Mouse (Mus musculus) kidney, embryonic 14.5 days (tissue): Measurements from ENCODE around the gene Rmi2. TPM values are rescaled to one million over a fixed set of nuclear protein-coding genes. Genes with fewer than 3 reads are reported as not detected.

Experiments used
- ATAC-seq: fragments of 200-750 bp; cut with Nextera tagmentation; 2 replicates; pipeline ENCODE4 v1.8.0; 2017; ENCODE audit warnings: moderate number of reproducible peaks, mild to moderate bottlenecking, moderate TSS enrichment, moderate library complexity; ENCODE audit not compliant: low FRiP score, low TSS enrichment
- H3K27ac ChIP-seq: fragments of 300-500 bp; sonication (generic); 2 replicates; pipeline ENCODE4 v1.5.1; 2014; ENCODE audit warnings: low read depth, mild to moderate bottlenecking, low read length, moderate library complexity, mixed read lengths
- H3K27me3 ChIP-seq: fragments of 300-500 bp; sonication (generic); 2 replicates; pipeline ENCODE4 v1.6.1; 2014; ENCODE audit warnings: mild to moderate bottlenecking, low read length; ENCODE audit not compliant: control insufficient read depth, insufficient read depth
- H3K36me3 ChIP-seq: fragments of 300-500 bp; sonication (generic); 2 replicates; pipeline ENCODE4 v1.6.1; 2014; ENCODE audit warnings: low read length, mixed read lengths; ENCODE audit not compliant: control insufficient read depth, insufficient read depth
- H3K4me1 ChIP-seq: fragments of 300-500 bp; sonication (generic); 2 replicates; pipeline ENCODE4 v1.6.1; 2014; ENCODE audit warnings: low read length, mixed read lengths; ENCODE audit not compliant: control insufficient read depth, insufficient read depth
- H3K4me2 ChIP-seq: fragments of 300-500 bp; sonication (generic); replicated peaks from 2 replicates; pipeline ENCODE4 v1.6.1; 2014; ENCODE audit warnings: low read depth, mild to moderate bottlenecking, low read length
- H3K4me3 ChIP-seq: fragments of 300-500 bp; sonication (generic); 2 replicates; pipeline ENCODE4 v1.5.1; 2014; ENCODE audit warnings: mild to moderate bottlenecking, low read length
- H3K9ac ChIP-seq: fragments of 300-500 bp; sonication (generic); 2 replicates; pipeline ENCODE4 v1.6.1; 2014; ENCODE audit warnings: low read depth, mild to moderate bottlenecking, low read length, moderate library complexity
- H3K9me3 ChIP-seq: fragments of 300-500 bp; sonication (generic); 2 replicates; pipeline ENCODE4 v1.6.1; 2016; ENCODE audit warnings: low read length; ENCODE audit not compliant: control insufficient read depth
- WGBS: fragments of 180-500 bp; shearing (Covaris S2); extraction: QIAGEN DNeasy Blood & Tissue Kit; methylation state at CpG from one replicate; pipeline ENCODE4 v1.1.7; 2014; 5-methylcytosine and 5-hydroxymethylcytosine counted together
- polyA plus RNA-seq: library from polyadenylated mRNA; unstranded; fragments of >200 nt; fragmentation: Nextera tagmentation; extraction: Ambion mirVana; gene quantifications from 2 replicates; pipeline ENCODE4 v1.2.1, GENCODE M21; 2014

Gene Rmi2
- polyA plus RNA-seq, 1 experiment from 2014 or later: 6.2 TPM

- Histone ChIP-seq H3K4me1 (peaks cover 15% of the 10 kb centered on the region; the same call in 1 of the 2 replicates), H3K9me3 (no peaks in the 10 kb centered on the region), H3K4me2 (no peak overlapping the region), H3K27ac (peak overlapping the region; percentile 70), H3K4me3 (no peak overlapping the region), H3K36me3 (no peaks in the 10 kb centered on the region), H3K27me3 (0 out of 2 replicates have a peak, but pooled peaks cover 2% of the 10 kb centered on the region), H3K9ac (no peak overlapping the region)
- WGBS: 20% methylated on average over 4 of the region's 4 CpGs
- ATAC-seq: peak; percentile 72
Observed at GRCm38 (mm10) chr16:10821387-10821786, 13.5 kb upstream of the Rmi2 start.

GRCm38 (mm10) chr16:10824536-10824935, 10.3 kb upstream of the Rmi2 start:
- no peak overlapping the region for H3K4me2 ChIP-seq
- peaks cover 15% of the 10 kb centered on the region; the same call in 1 of the 2 replicates for H3K4me1 ChIP-seq
- H3K27ac ChIP-seq: no peak overlapping the region
- no peak overlapping the region for H3K4me3 ChIP-seq
- ATAC-seq: no peak
- no peaks in the 10 kb centered on the region for H3K9me3 ChIP-seq
- H3K27me3 ChIP-seq: 0 out of 2 replicates have a peak, but pooled peaks cover 2% of the 10 kb centered on the region
- WGBS: 94% methylated on average over 1 of the region's 1 CpGs
- no peaks in the 10 kb centered on the region for H3K36me3 ChIP-seq
- no peak overlapping the region for H3K9ac ChIP-seq

- H3K9ac ChIP-seq: no peak overlapping the region
- H3K36me3 ChIP-seq: no peaks in the 10 kb centered on the region
- no peaks in the 10 kb centered on the region for H3K9me3 ChIP-seq
- no peak for ATAC-seq
- 0 out of 2 replicates have a peak, but pooled peaks cover 5% of the 10 kb centered on the region for H3K4me1 ChIP-seq
- no peak overlapping the region for H3K4me3 ChIP-seq
- no peak overlapping the region for H3K4me2 ChIP-seq
- 82% methylated on average over 4 of the region's 4 CpGs for WGBS
- 0 out of 2 replicates have a peak, but pooled peaks cover 2% of the 10 kb centered on the region for H3K27me3 ChIP-seq
- no peak overlapping the region for H3K27ac ChIP-seq
Observed at GRCm38 (mm10) chr16:10825840-10826239, 9.0 kb upstream of the Rmi2 start.

- 86% methylated on average over 9 of the region's 9 CpGs for WGBS
- ATAC-seq: no peak
- Histone ChIP-seq H3K9ac (no peak overlapping the region), H3K4me2 (no peak overlapping the region), H3K27ac (no peak overlapping the region), H3K36me3 (no peaks in the 10 kb centered on the region), H3K4me3 (no peak overlapping the region), H3K9me3 (no peaks in the 10 kb centered on the region), H3K27me3 (0 out of 2 replicates have a peak, but pooled peaks cover 2% of the 10 kb centered on the region), H3K4me1 (no peaks in the 10 kb centered on the region)
Observed at GRCm38 (mm10) chr16:10827269-10827668, 7.6 kb upstream of the Rmi2 start.

- no peak for ATAC-seq
- no peaks in the 10 kb centered on the region for H3K9me3 ChIP-seq
- no peak overlapping the region for H3K4me2 ChIP-seq
- 80% methylated on average over 7 of the region's 7 CpGs for WGBS
- no peak overlapping the region for H3K4me3 ChIP-seq
- no peak overlapping the region for H3K9ac ChIP-seq
- no peaks in the 10 kb centered on the region for H3K36me3 ChIP-seq
- H3K27ac ChIP-seq: no peak overlapping the region
- no peaks in the 10 kb centered on the region for H3K4me1 ChIP-seq
- 0 out of 2 replicates have a peak, but pooled peaks cover 2% of the 10 kb centered on the region for H3K27me3 ChIP-seq
Observed at GRCm38 (mm10) chr16:10827766-10828460, 6.9 kb upstream of the Rmi2 start.

- H3K9ac ChIP-seq: no peak overlapping the region
- no peak for ATAC-seq
- H3K27ac ChIP-seq: no peak overlapping the region
- H3K4me1 ChIP-seq: no peaks in the 10 kb centered on the region
- H3K27me3 ChIP-seq: 0 out of 2 replicates have a peak, but pooled peaks cover 1% of the 10 kb centered on the region
- H3K9me3 ChIP-seq: no peaks in the 10 kb centered on the region
- H3K36me3 ChIP-seq: no peaks in the 10 kb centered on the region
- no peak overlapping the region for H3K4me3 ChIP-seq
- no peak overlapping the region for H3K4me2 ChIP-seq
- WGBS: 59% methylated on average over 4 of the region's 4 CpGs
Observed at GRCm38 (mm10) chr16:10828461-10828805, 6.4 kb upstream of the Rmi2 start.

GRCm38 (mm10) chr16:10834542-10834910, 333 bp upstream of the Rmi2 start:
- Histone ChIP-seq H3K9me3 (no peaks in the 10 kb centered on the region), H3K4me2 (peak overlapping the region; percentile 86), H3K36me3 (no peaks in the 10 kb centered on the region), H3K9ac (peak overlapping the region; percentile 70; the same call in 1 of the 2 replicates), H3K4me1 (peaks cover 19% of the 10 kb centered on the region), H3K27me3 (no peaks in the 10 kb centered on the region), H3K27ac (no peak overlapping the region), H3K4me3 (peak overlapping the region; percentile 79)
- ATAC-seq: no peak
- WGBS: 11% methylated on average over 12 of the region's 12 CpGs

GRCm38 (mm10) chr16:10836388-10836787, 1.5 kb downstream of the Rmi2 start:
- ATAC-seq: no peak
- 96% methylated on average over 3 of the region's 3 CpGs for WGBS
- H3K27ac ChIP-seq: no peak overlapping the region
- H3K4me1 ChIP-seq: peaks cover 19% of the 10 kb centered on the region
- H3K9ac ChIP-seq: no peak overlapping the region
- H3K27me3 ChIP-seq: no peaks in the 10 kb centered on the region
- no peaks in the 10 kb centered on the region for H3K36me3 ChIP-seq
- no peak overlapping the region for H3K4me3 ChIP-seq
- no peak overlapping the region for H3K4me2 ChIP-seq
- no peaks in the 10 kb centered on the region for H3K9me3 ChIP-seq

GRCm38 (mm10) chr16:10837250-10837649, 2.4 kb downstream of the Rmi2 start:
- 60% methylated on average over 3 of the region's 3 CpGs for WGBS
- no peak overlapping the region for H3K27ac ChIP-seq
- H3K9me3 ChIP-seq: no peaks in the 10 kb centered on the region
- no peaks in the 10 kb centered on the region for H3K27me3 ChIP-seq
- no peak overlapping the region for H3K9ac ChIP-seq
- H3K4me2 ChIP-seq: no peak overlapping the region
- no peak for ATAC-seq
- H3K4me3 ChIP-seq: no peak overlapping the region
- peaks cover 19% of the 10 kb centered on the region for H3K4me1 ChIP-seq
- H3K36me3 ChIP-seq: no peaks in the 10 kb centered on the region
